8 mouse cellular contexts compared by ENCODE assay signal in the genomic region with DNA sequence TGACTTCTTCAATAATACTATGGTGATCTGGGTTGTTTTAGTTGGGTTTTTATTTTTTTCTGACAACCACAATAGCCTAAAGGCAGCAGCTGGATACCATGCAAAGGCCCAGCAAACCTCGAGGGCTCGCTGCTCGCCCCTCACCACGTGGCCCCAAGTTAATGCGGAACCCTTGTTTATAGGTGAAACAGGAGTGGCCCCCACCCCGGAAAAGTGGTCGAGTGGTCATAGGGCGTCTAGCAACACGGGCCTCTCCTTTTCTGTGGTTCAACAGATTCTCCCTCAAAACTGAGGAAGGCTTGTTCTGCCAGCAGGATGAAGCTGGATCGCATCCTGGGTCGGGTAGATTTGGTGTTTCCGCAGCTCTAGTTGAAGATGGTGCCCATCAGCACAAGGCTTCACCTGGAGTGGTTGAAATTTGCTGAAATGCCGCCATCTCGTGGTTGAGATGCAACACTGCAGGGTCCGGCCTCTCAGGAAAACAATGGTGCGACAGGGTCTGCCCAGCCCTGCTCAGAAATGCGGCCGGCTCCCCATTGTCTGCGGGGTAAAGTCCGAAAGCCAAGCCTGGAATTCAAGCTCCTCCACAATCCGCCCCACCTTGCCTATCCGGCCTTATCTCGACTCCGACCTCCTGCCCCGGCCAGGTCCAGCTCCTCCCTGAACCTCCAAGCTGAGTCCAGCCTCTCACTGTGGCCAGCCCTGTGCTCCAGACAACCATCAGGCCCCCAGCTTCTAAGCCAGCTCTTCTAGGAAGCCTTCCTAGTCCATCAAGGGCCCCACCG. TPM values are rescaled to one million over a fixed set of nuclear protein-coding genes. Genes with fewer than 3 reads are reported as not detected.
DNase-seq lines count a peak whose midpoint lies in the region; ATAC-seq lines count a peak whose summit lies in the region.

No protein-coding gene starts in this region.

- H3K4me1 ChIP-seq in forebrain, embryonic 11.5 days (replicated peaks; ENCODE audit: control insufficient read depth, insufficient read depth, low read length) = 0 out of 2 replicates have a peak, but pooled peaks cover 3% of the 10 kb centered on the region
- peaks cover 12% of the 10 kb centered on the region for H3K4me1 ChIP-seq in heart, embryonic 16.5 days (ENCODE audit: control insufficient read depth, insufficient read depth, low read length)
- H3K4me1 ChIP-seq in liver, embryonic 13.5 days (replicated peaks) = peaks cover 25% of the 10 kb centered on the region
- H3K4me1 ChIP-seq in neural tube, embryonic 11.5 days (ENCODE audit: control insufficient read depth, insufficient read depth, low read length) = peaks cover under 1% of the 10 kb centered on the region; the same call in 1 of the 2 replicates
- H3K4me1 ChIP-seq in stomach, embryonic 16.5 days (ENCODE audit: control insufficient read depth, insufficient read depth, low read length) = peaks cover 11% of the 10 kb centered on the region

- peak overlapping the region; percentile 67 for H3K9ac ChIP-seq in forebrain, embryonic 11.5 days (ENCODE audit: low read length)
- peak overlapping the region; percentile 67 for H3K9ac ChIP-seq in heart, embryonic 16.5 days (ENCODE audit: low read length)
- 0 out of 2 replicates have a peak overlapping the region, but pooled peaks have one; percentile 41 for H3K9ac ChIP-seq in liver, embryonic 13.5 days
- H3K9ac ChIP-seq in neural tube, embryonic 11.5 days (ENCODE audit: low read length) = peak overlapping the region; percentile 47
- H3K9ac ChIP-seq in stomach, embryonic 16.5 days (ENCODE audit: low read length) = peak overlapping the region; percentile 72

- H3K27me3 ChIP-seq in forebrain, embryonic 11.5 days (ENCODE audit: control insufficient read depth, insufficient read depth, low read length) = no peaks in the 10 kb centered on the region; the same call in 1 of the 2 replicates
- no peaks in the 10 kb centered on the region for H3K27me3 ChIP-seq in heart, embryonic 16.5 days (ENCODE audit: control insufficient read depth, insufficient read depth, low read length)
- H3K27me3 ChIP-seq in liver, embryonic 13.5 days = no peaks in the 10 kb centered on the region
- H3K27me3 ChIP-seq in neural tube, embryonic 11.5 days (ENCODE audit: control insufficient read depth, insufficient read depth, low read length) = no peaks in the 10 kb centered on the region
- H3K27me3 ChIP-seq in stomach, embryonic 16.5 days (ENCODE audit: control insufficient read depth, insufficient read depth, low read length) = no peaks in the 10 kb centered on the region

- H3K4me2 ChIP-seq in forebrain, embryonic 11.5 days (ENCODE audit: low read depth, low read length, severe bottlenecking) = peak overlapping the region; percentile 58
- H3K4me2 ChIP-seq in heart, embryonic 16.5 days (ENCODE audit: low read depth, low read length) = peak overlapping the region; percentile 67
- H3K4me2 ChIP-seq in liver, embryonic 13.5 days = peak overlapping the region; percentile 49
- peak overlapping the region; percentile 35 for H3K4me2 ChIP-seq in neural tube, embryonic 11.5 days (ENCODE audit: low read depth)
- peak overlapping the region; percentile 55 for H3K4me2 ChIP-seq in stomach, embryonic 16.5 days (ENCODE audit: low read depth, low read length)

- WGBS in forebrain, embryonic 11.5 days = 20% methylated on average over 26 of the region's 26 CpGs
- WGBS in heart, embryonic 16.5 days = 20% methylated on average over 26 of the region's 26 CpGs
- WGBS in liver, embryonic 13.5 days (ENCODE audit: insufficient replicate concordance) = 20% methylated on average over 26 of the region's 26 CpGs
- WGBS in neural tube, embryonic 11.5 days = 23% methylated on average over 26 of the region's 26 CpGs
- WGBS in stomach, embryonic 16.5 days = 19% methylated on average over 26 of the region's 26 CpGs

- DNase-seq in c-Kit-negative CD71-positive TER-119-positive erythroid progenitor cells, embryonic 14.5 days (ENCODE audit: low read depth, low spot score) = peak; percentile 17
- DNase-seq in forebrain, embryonic 11.5 days (ENCODE audit: low spot score) = peak; percentile 93
- peak; percentile 79 to 82 for DNase-seq in kidney, postnatal 25 days
- peak; percentile 45 for DNase-seq in liver, embryonic 13.5 days
- DNase-seq in neural tube, embryonic 11.5 days (ENCODE audit: low spot score) = peak; percentile 88

- H3K9me3 ChIP-seq in forebrain, embryonic 11.5 days (ENCODE audit: control insufficient read depth, low read length) = no peaks in the 10 kb centered on the region
- no peaks in the 10 kb centered on the region for H3K9me3 ChIP-seq in heart, embryonic 16.5 days (replicated peaks; ENCODE audit: control insufficient read depth, low read length)
- H3K9me3 ChIP-seq in liver, embryonic 13.5 days (replicated peaks) = no peaks in the 10 kb centered on the region
- no peaks in the 10 kb centered on the region for H3K9me3 ChIP-seq in neural tube, embryonic 11.5 days (ENCODE audit: control insufficient read depth, low read length)
- no peaks in the 10 kb centered on the region for H3K9me3 ChIP-seq in stomach, embryonic 16.5 days (replicated peaks; ENCODE audit: control insufficient read depth, low read length)

- H3K27ac ChIP-seq in forebrain, embryonic 11.5 days (ENCODE audit: low read depth, low read length) = no peak overlapping the region
- no peak overlapping the region for H3K27ac ChIP-seq in heart, embryonic 16.5 days (ENCODE audit: low read length)
- H3K27ac ChIP-seq in liver, embryonic 13.5 days = no peak overlapping the region
- no peak overlapping the region for H3K27ac ChIP-seq in neural tube, embryonic 11.5 days (ENCODE audit: low read depth, low read length)
- H3K27ac ChIP-seq in stomach, embryonic 16.5 days (ENCODE audit: low read length) = peak overlapping the region; percentile 67; the same call in 1 of the 2 replicates

- peak overlapping the region; percentile 18; the same call in 1 of the 2 replicates for H3K4me3 ChIP-seq in forebrain, embryonic 11.5 days (ENCODE audit: low read depth, low read length)
- peak overlapping the region; percentile 34 for H3K4me3 ChIP-seq in heart, embryonic 16.5 days (ENCODE audit: low read length)
- peak overlapping the region; percentile 31 for H3K4me3 ChIP-seq in liver, embryonic 13.5 days (replicated peaks)
- H3K4me3 ChIP-seq in neural tube, embryonic 11.5 days (ENCODE audit: low read depth, low read length) = peak overlapping the region; percentile 6; the same call in 1 of the 2 replicates
- peak overlapping the region; percentile 34 for H3K4me3 ChIP-seq in stomach, embryonic 16.5 days (replicated peaks; ENCODE audit: low read length)

- H3K36me3 ChIP-seq in forebrain, embryonic 11.5 days (ENCODE audit: control insufficient read depth, insufficient read depth, low read length) = no peaks in the 10 kb centered on the region
- no peaks in the 10 kb centered on the region for H3K36me3 ChIP-seq in heart, embryonic 16.5 days (ENCODE audit: control insufficient read depth, insufficient read depth)
- H3K36me3 ChIP-seq in liver, embryonic 13.5 days = no peaks in the 10 kb centered on the region
- no peaks in the 10 kb centered on the region for H3K36me3 ChIP-seq in neural tube, embryonic 11.5 days (ENCODE audit: control insufficient read depth, insufficient read depth, low read length)
- no peaks in the 10 kb centered on the region for H3K36me3 ChIP-seq in stomach, embryonic 16.5 days (ENCODE audit: control insufficient read depth, insufficient read depth, low read length)

- ATAC-seq in CD4-positive, CD25-positive, alpha-beta regulatory T cell, adult 4 months = peak; percentile 95
- ATAC-seq in forebrain, embryonic 11.5 days (replicated peaks; ENCODE audit: low FRiP score) = peak; percentile 70
- peak; percentile 58; the same call in 1 of the 2 replicates for ATAC-seq in heart, embryonic 16.5 days (replicated peaks; ENCODE audit: extremely low read depth, insufficient read depth, low FRiP score)
- ATAC-seq in liver, embryonic 13.5 days (ENCODE audit: low read depth) = peak; percentile 63
- ATAC-seq in neural tube, embryonic 11.5 days (ENCODE audit: insufficient read depth, low FRiP score, low TSS enrichment) = peak; percentile 88
- ATAC-seq in stomach, embryonic 16.5 days (ENCODE audit: insufficient read depth, low FRiP score) = peak; percentile 82

RNA-seq across cellular contexts. Expression of a gene that starts 5.6 kb away (rescaled TPM):
- 10 to 100 TPM; 13.0 to 16.5 TPM for polyA plus RNA-seq in CD4-positive, CD25-positive, alpha-beta regulatory T cell, adult 4 months (2017; shearing (Covaris generic))
- 33.8 and 34.6 TPM in 2 replicates for polyA plus RNA-seq in forebrain, embryonic 11.5 days (2014; fragmentation: Nextera tagmentation; extraction: Ambion mirVana)
- polyA plus RNA-seq in heart, embryonic 16.5 days (2015; fragmentation: Nextera tagmentation; extraction: Ambion mirVana) = 17.6 and 19.0 TPM in 2 replicates
- polyA plus RNA-seq in liver, embryonic 13.5 days (2015; fragmentation: Nextera tagmentation; extraction: Ambion mirVana) = 15.6 and 16.8 TPM in 2 replicates
- 30.5 and 31.5 TPM in 2 replicates for polyA plus RNA-seq in neural tube, embryonic 11.5 days (2014; fragmentation: Nextera tagmentation; extraction: Ambion mirVana)
- polyA plus RNA-seq in stomach, embryonic 16.5 days (2015; fragmentation: Nextera tagmentation; extraction: Ambion mirVana) = 23.7 and 26.1 TPM in 2 replicates

RNA-seq across cellular contexts. Expression of a gene that starts 53.5 kb away (rescaled TPM):
- polyA plus RNA-seq in CD4-positive, CD25-positive, alpha-beta regulatory T cell, adult 4 months (2017; shearing (Covaris generic)) = under 1 TPM in 1 of 2 experiments, not detected in 1; 0.70 TPM
- polyA plus RNA-seq in forebrain, embryonic 11.5 days (2014; fragmentation: Nextera tagmentation; extraction: Ambion mirVana) = 0.29 TPM in 1 of 2 replicates, not detected in the other
- polyA plus RNA-seq in heart, embryonic 16.5 days (2015; fragmentation: Nextera tagmentation; extraction: Ambion mirVana) = 0.17 and 0.54 TPM in 2 replicates
- 6.6 and 7.2 TPM in 2 replicates for polyA plus RNA-seq in liver, embryonic 13.5 days (2015; fragmentation: Nextera tagmentation; extraction: Ambion mirVana)
- polyA plus RNA-seq in neural tube, embryonic 11.5 days (2014; fragmentation: Nextera tagmentation; extraction: Ambion mirVana) = 0.12 TPM in 1 of 2 replicates, not detected in the other
- 13.3 and 15.4 TPM in 2 replicates for polyA plus RNA-seq in stomach, embryonic 16.5 days (2015; fragmentation: Nextera tagmentation; extraction: Ambion mirVana)

Comparison
In these comparisons a context has a peak if more than half of its experiments do, and no peak if none do; other contexts are left out.
1. DNase-seq: peak in every context shown above with its lines; median percentile 93 in forebrain, embryonic 11.5 days; 88 in neural tube, embryonic 11.5 days; 80 in kidney, postnatal 25 days; 45 in liver, embryonic 13.5 days; 17 in c-Kit-negative CD71-positive TER-119-positive erythroid progenitor cells, embryonic 14.5 days.